Mouse (Mus musculus): ENCODE measurements at regions not wholly inside any gene's neighbourhood (a gene's known extent, or its start where the extent isn't known, plus 50 kb on each side); places are given as distances from the start of the nearest gene placed in this dataset.

GRCm38 (mm10) chr16:52988852-52989397, 535.1 kb upstream of the Alcam start:
- no peak for ATAC-seq (ENCODE audit: low TSS enrichment)

- ATAC-seq (ENCODE audit: low TSS enrichment) = no peak
These were observed 530.5 kb upstream of the Alcam start for GRCm38 (mm10) chr16:52984336-52984735.

GRCm38 (mm10) chr16:52980995-52981394, 527.1 kb upstream of the Alcam start:
- ATAC-seq (ENCODE audit: low TSS enrichment) = no peak

- ATAC-seq (ENCODE audit: low TSS enrichment) = no peak
These were observed 518.9 kb upstream of the Alcam start for GRCm38 (mm10) chr16:52972811-52973210.

- no peak for ATAC-seq (ENCODE audit: low TSS enrichment)
These were observed 493.8 kb upstream of the Alcam start for GRCm38 (mm10) chr16:52947679-52948078.

GRCm38 (mm10) chr16:52934749-52935148, 480.9 kb upstream of the Alcam start:
- no peak for ATAC-seq (ENCODE audit: low TSS enrichment)

- peak; percentile 70 for ATAC-seq (ENCODE audit: low TSS enrichment)
These were observed 478.1 kb upstream of the Alcam start for GRCm38 (mm10) chr16:52931978-52932377.

GRCm38 (mm10) chr16:52892467-52893255, 438.8 kb upstream of the Alcam start:
- no peak for ATAC-seq (ENCODE audit: low TSS enrichment)

- peak; percentile 85 for ATAC-seq (ENCODE audit: low TSS enrichment)
These were observed 425.7 kb upstream of the Alcam start for GRCm38 (mm10) chr16:52879463-52880114.

GRCm38 (mm10) chr16:52867833-52868232, 414.0 kb upstream of the Alcam start:
- no peak for ATAC-seq (ENCODE audit: low TSS enrichment)

- no peak for ATAC-seq (ENCODE audit: low TSS enrichment)
These were observed 409.7 kb upstream of the Alcam start for GRCm38 (mm10) chr16:52863554-52863953.

GRCm38 (mm10) chr16:52861263-52861662, 407.4 kb upstream of the Alcam start:
- ATAC-seq (ENCODE audit: low TSS enrichment) = no peak

GRCm38 (mm10) chr16:52858441-52859209, 404.8 kb upstream of the Alcam start:
- ATAC-seq (ENCODE audit: low TSS enrichment) = no peak

- ATAC-seq (ENCODE audit: low TSS enrichment) = no peak
These were observed 397.3 kb upstream of the Alcam start for GRCm38 (mm10) chr16:52851129-52851528.

GRCm38 (mm10) chr16:52818976-52819375, 365.1 kb upstream of the Alcam start:
- no peak for ATAC-seq (ENCODE audit: low TSS enrichment)

- ATAC-seq (ENCODE audit: low TSS enrichment) = no peak
These were observed 357.3 kb upstream of the Alcam start for GRCm38 (mm10) chr16:52811219-52811618.

- no peak for ATAC-seq (ENCODE audit: low TSS enrichment)
These were observed 350.5 kb upstream of the Alcam start for GRCm38 (mm10) chr16:52804365-52804764.

GRCm38 (mm10) chr16:52799715-52800392, 346.0 kb upstream of the Alcam start:
- ATAC-seq (ENCODE audit: low TSS enrichment) = no peak

- ATAC-seq (ENCODE audit: low TSS enrichment) = no peak
These were observed 341.3 kb upstream of the Alcam start for GRCm38 (mm10) chr16:52795184-52795583.

- ATAC-seq (ENCODE audit: low TSS enrichment) = no peak
These were observed 336.1 kb upstream of the Alcam start for GRCm38 (mm10) chr16:52789946-52790345.

GRCm38 (mm10) chr16:52747744-52748143, 293.9 kb upstream of the Alcam start:
- ATAC-seq (ENCODE audit: low TSS enrichment) = no peak

- ATAC-seq (ENCODE audit: low TSS enrichment) = no peak
These were observed 292.3 kb upstream of the Alcam start for GRCm38 (mm10) chr16:52746186-52746585.

All from frontal cortex, adult (tissue).